ENCODE assay signal across 18 mouse cellular contexts in genomic region chr14:114877477-114877876, GRCm38 (mm10).
DNase-seq lines count a peak whose midpoint lies in the region; ATAC-seq and TF ChIP-seq lines count a peak whose summit lies in the region.
"Had no signal": no experiment of that assay in that cellular context is flagged by ENCODE, and none has a peak within 500 bp of the region (broad histone marks: within the 10 kb centered on the region; RNA-seq: fewer than 3 reads in every experiment).

No protein-coding gene starts in this region.

- 41% methylated on average over 5 of the region's 5 CpGs for WGBS in hindbrain, embryonic 10.5 days
- 50% methylated on average over 5 of the region's 5 CpGs for WGBS in hindbrain, embryonic 13.5 days
- 48% methylated on average over 5 of the region's 5 CpGs for WGBS in midbrain, embryonic 10.5 days
- 41% methylated on average over 5 of the region's 5 CpGs for WGBS in midbrain, embryonic 16.5 days
- 51% methylated on average over 5 of the region's 5 CpGs for WGBS in midbrain, postnatal 0 days

- peaks cover 35% of the 10 kb centered on the region for H3K4me1 ChIP-seq in hindbrain, embryonic 10.5 days (replicated peaks)
- H3K4me1 ChIP-seq in hindbrain, embryonic 13.5 days (replicated peaks), result no peaks in the 10 kb centered on the region
- peaks cover 19% of the 10 kb centered on the region for H3K4me1 ChIP-seq in midbrain, embryonic 10.5 days
- 0 out of 2 replicates have a peak, but pooled peaks cover 3% of the 10 kb centered on the region for H3K4me1 ChIP-seq in midbrain, embryonic 16.5 days (ENCODE audit: control insufficient read depth, insufficient read depth, low read length)
- H3K4me1 ChIP-seq in midbrain, postnatal 0 days (ENCODE audit: insufficient read depth, low read length), result no peaks in the 10 kb centered on the region

- no peak overlapping the region for H3K4me3 ChIP-seq in hindbrain, embryonic 10.5 days
- H3K4me3 ChIP-seq in hindbrain, embryonic 13.5 days, result no peak overlapping the region
- H3K4me3 ChIP-seq in midbrain, embryonic 10.5 days, result no peak overlapping the region
- H3K4me3 ChIP-seq in midbrain, embryonic 16.5 days (ENCODE audit: low read depth, low read length), result no peak overlapping the region
- no peak overlapping the region for H3K4me3 ChIP-seq in midbrain, postnatal 0 days (ENCODE audit: low read depth, low read length)
- H3K4me3 ChIP-seq: forebrain, embryonic 12.5 days; heart, embryonic 13.5 days; neural tube, embryonic 13.5 days had no signal

- H3K27me3 ChIP-seq in hindbrain, embryonic 10.5 days (ENCODE audit: insufficient read depth, poor library complexity, severe bottlenecking), result no peaks in the 10 kb centered on the region
- H3K27me3 ChIP-seq in hindbrain, embryonic 13.5 days, result no peaks in the 10 kb centered on the region
- H3K27me3 ChIP-seq in midbrain, embryonic 10.5 days (ENCODE audit: low read depth, poor library complexity, severe bottlenecking), result no peaks in the 10 kb centered on the region
- no peaks in the 10 kb centered on the region for H3K27me3 ChIP-seq in midbrain, embryonic 16.5 days (ENCODE audit: control insufficient read depth, insufficient read depth, low read depth, low read length)
- no peaks in the 10 kb centered on the region for H3K27me3 ChIP-seq in midbrain, postnatal 0 days (ENCODE audit: insufficient read depth, low read length)
- H3K27me3 ChIP-seq: forebrain, embryonic 12.5 days; heart, embryonic 13.5 days; neural tube, embryonic 13.5 days had no signal

- H3K9me3 ChIP-seq in hindbrain, embryonic 10.5 days, result no peaks in the 10 kb centered on the region
- H3K9me3 ChIP-seq in hindbrain, embryonic 13.5 days, result no peaks in the 10 kb centered on the region
- no peaks in the 10 kb centered on the region for H3K9me3 ChIP-seq in midbrain, embryonic 10.5 days (replicated peaks)
- no peaks in the 10 kb centered on the region for H3K9me3 ChIP-seq in midbrain, embryonic 16.5 days (replicated peaks; ENCODE audit: control insufficient read depth, low read length, poor library complexity, severe bottlenecking)
- H3K9me3 ChIP-seq in midbrain, postnatal 0 days (ENCODE audit: low read length), result no peaks in the 10 kb centered on the region
- H3K9me3 ChIP-seq: forebrain, embryonic 12.5 days; heart, embryonic 13.5 days; neural tube, embryonic 13.5 days had no signal

- no peak for TF ChIP-seq CTCF in midbrain, postnatal 0 days (IDR thresholded peaks at IDR 0.05)

- no peak for ATAC-seq in hindbrain, embryonic 13.5 days (ENCODE audit: low FRiP score)
- no peak for ATAC-seq in midbrain, embryonic 16.5 days
- ATAC-seq in midbrain, postnatal 0 days (ENCODE audit: low FRiP score), result no peak
- ATAC-seq: inflammation-experienced regulatory T-cells, adult 6 months had no signal

- peak; percentile 53 for DNase-seq in hindbrain, embryonic 10.5 days (ENCODE audit: low spot score)
- peak; percentile 16 for DNase-seq in midbrain, embryonic 10.5 days (ENCODE audit: low spot score)
- DNase-seq in forelimb bud, embryonic 11.5 days (ENCODE audit: low read depth, low spot score), result peak; percentile 77
- peak; percentile 56 for DNase-seq in yolk sac, embryonic 10.5 days (ENCODE audit: low spot score)
- no peak for DNase-seq in left cerebral cortex, adult 9 months (ENCODE audit: low spot score in 2 of 2)
- DNase-seq in midbrain, postnatal 0 days (ENCODE audit: low spot score), result no peak
- DNase-seq: cerebellum, adult 9-11 months; heart, postnatal 36 days; layer of hippocampus, postnatal 36 days; left cerebral cortex, postnatal 4 days; lung, postnatal 10 days; right cerebral cortex, postnatal 14 days had no signal

- H3K27ac ChIP-seq in hindbrain, embryonic 10.5 days, result peak overlapping the region; percentile 81
- no peak overlapping the region for H3K27ac ChIP-seq in hindbrain, embryonic 13.5 days
- no peak overlapping the region for H3K27ac ChIP-seq in midbrain, embryonic 10.5 days (replicated peaks)
- no peak overlapping the region for H3K27ac ChIP-seq in midbrain, embryonic 16.5 days (ENCODE audit: low read length)
- no peak overlapping the region for H3K27ac ChIP-seq in midbrain, postnatal 0 days (ENCODE audit: low read depth, low read length)
- H3K27ac ChIP-seq: forebrain, embryonic 12.5 days; heart, embryonic 13.5 days; neural tube, embryonic 13.5 days had no signal

- H3K36me3 ChIP-seq in hindbrain, embryonic 10.5 days, result no peaks in the 10 kb centered on the region
- no peaks in the 10 kb centered on the region for H3K36me3 ChIP-seq in hindbrain, embryonic 13.5 days
- no peaks in the 10 kb centered on the region for H3K36me3 ChIP-seq in midbrain, embryonic 10.5 days
- no peaks in the 10 kb centered on the region for H3K36me3 ChIP-seq in midbrain, embryonic 16.5 days (ENCODE audit: control insufficient read depth, insufficient read depth, low read length)
- no peaks in the 10 kb centered on the region for H3K36me3 ChIP-seq in midbrain, postnatal 0 days (ENCODE audit: insufficient read depth, low read length)
- H3K36me3 ChIP-seq: forebrain, embryonic 12.5 days; heart, embryonic 13.5 days; neural tube, embryonic 13.5 days had no signal

- no peak overlapping the region for H3K9ac ChIP-seq in hindbrain, embryonic 13.5 days
- no peak overlapping the region for H3K9ac ChIP-seq in midbrain, embryonic 16.5 days (ENCODE audit: low read depth, low read length)
- H3K9ac ChIP-seq in midbrain, postnatal 0 days (replicated peaks; ENCODE audit: low read length, poor library complexity, severe bottlenecking), result no peak overlapping the region
- H3K9ac ChIP-seq: forebrain, embryonic 12.5 days; heart, embryonic 13.5 days; neural tube, embryonic 13.5 days had no signal

- no peak overlapping the region for H3K4me2 ChIP-seq in hindbrain, embryonic 13.5 days
- H3K4me2 ChIP-seq in midbrain, embryonic 16.5 days (ENCODE audit: low read length), result no peak overlapping the region
- H3K4me2 ChIP-seq in midbrain, postnatal 0 days (ENCODE audit: low read depth, low read length, poor library complexity, severe bottlenecking), result no peak overlapping the region
- H3K4me2 ChIP-seq: forebrain, embryonic 12.5 days; heart, embryonic 13.5 days; neural tube, embryonic 13.5 days had no signal

Comparison
In these comparisons a context has a peak if more than half of its experiments do, and no peak if none do; other contexts are left out.
1. DNase-seq: peak in hindbrain, embryonic 10.5 days (single experiment), midbrain, embryonic 10.5 days (single experiment), forelimb bud, embryonic 11.5 days (single experiment) and yolk sac, embryonic 10.5 days (single experiment); none in left cerebral cortex, adult 9 months (0 of 2) and midbrain, postnatal 0 days (single experiment).